Mouse (Mus musculus) heart, embryonic 10.5 days (tissue): Measurements from ENCODE around the gene Gm21719. TPM values are rescaled to one million over a fixed set of nuclear protein-coding genes. Genes with fewer than 3 reads are reported as not detected.
"Not testable (repeated sequence)": the region's sequence is repeated elsewhere in the genome, so short reads cannot be mapped to it uniquely, and the experiment has no call there.

Experiments
- DNase-seq: peaks from one replicate; pipeline ENCODE4 v3.0.0-alpha.2; 2017; ENCODE audit warnings: low spot score
- H3K27ac ChIP-seq: fragments of 300-500 bp; sonication (generic); 2 replicates; pipeline ENCODE4 v1.5.1; 2016; ENCODE audit warnings: mild to moderate bottlenecking
- H3K27me3 ChIP-seq: fragments of 300-500 bp; sonication (generic); 2 replicates; pipeline ENCODE4 v1.6.1; 2016; ENCODE audit warnings: mild to moderate bottlenecking; ENCODE audit not compliant: poor library complexity, insufficient read depth, severe bottlenecking
- H3K36me3 ChIP-seq: fragments of 300-500 bp; sonication (generic); 2 replicates; pipeline ENCODE4 v1.6.1; 2016; ENCODE audit warnings: mild to moderate bottlenecking, moderate library complexity
- H3K4me1 ChIP-seq: fragments of 300-500 bp; sonication (generic); 2 replicates; pipeline ENCODE4 v1.6.1; 2016; ENCODE audit warnings: mild to moderate bottlenecking
- H3K4me3 ChIP-seq: fragments of 300-500 bp; sonication (generic); 2 replicates; pipeline ENCODE4 v1.5.1; 2016; ENCODE audit warnings: mild to moderate bottlenecking, moderate library complexity
- H3K9me3 ChIP-seq: fragments of 300-500 bp; sonication (generic); 2 replicates; pipeline ENCODE4 v1.6.1; 2016; ENCODE audit warnings: mild to moderate bottlenecking, moderate library complexity
- WGBS: fragments of 180-500 bp; shearing (Covaris S2); methylation state at CpG from one replicate; pipeline ENCODE4 v1.1.7; 2016; 5-methylcytosine and 5-hydroxymethylcytosine counted together
- polyA plus RNA-seq: library from polyadenylated mRNA; unstranded; fragments of >200 nt; fragmentation: Nextera tagmentation; extraction: Ambion mirVana; gene quantifications from 2 replicates; pipeline ENCODE4 v1.2.1, GENCODE M21; 2016

Gene Gm21719
- not detected in 2 replicates for polyA plus RNA-seq

GRCm38 (mm10) chrY:6682772-6683171 lies at the start of gene Gm21719:
Gm21719 (minus strand) TSS chrY:6682872.
- H3K27me3 ChIP-seq, H3K4me1 ChIP-seq, H3K36me3 ChIP-seq, H3K27ac ChIP-seq, H3K9me3 ChIP-seq, DNase-seq, H3K4me3 ChIP-seq: not testable (repeated sequence)
- WGBS: 60% methylated on average over 1 of the region's 1 CpGs

Other genes starting within 250 kb of the Gm21719 start
- not detected in 2 replicates for gene Gm28919, start 99.3 kb downstream of the Gm21719 start, polyA plus RNA-seq
- not detected in 2 replicates for gene Gm20830, start 235.4 kb upstream of the Gm21719 start, polyA plus RNA-seq